ENCODE assay signal across 22 mouse cellular contexts in the genomic region with DNA sequence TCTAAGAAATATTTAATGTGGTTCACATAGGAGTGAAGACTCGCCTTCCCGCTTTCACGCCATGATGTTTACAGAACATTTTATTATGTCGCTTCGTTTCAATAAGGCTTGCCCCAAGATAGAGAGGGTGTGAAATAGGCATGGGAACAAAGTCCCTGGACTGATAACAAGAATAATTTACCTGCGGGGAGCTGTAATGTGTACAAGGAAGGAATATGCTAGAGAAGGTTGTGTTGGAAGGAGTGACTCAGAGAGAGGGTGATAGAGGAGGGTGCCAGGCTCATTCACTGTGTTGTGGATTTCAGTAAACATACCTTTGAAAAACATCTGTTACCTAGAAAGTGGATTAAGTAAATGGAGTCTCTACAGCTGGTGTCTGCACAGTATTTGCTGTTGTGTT.
"Had no signal": no experiment of that assay in that cellular context is flagged by ENCODE, and none has a peak within 500 bp of the region (broad histone marks: within the 10 kb centered on the region; RNA-seq: fewer than 3 reads in every experiment).

No protein-coding gene starts in this region.

- H3K36me3 ChIP-seq: limb, embryonic 10.5 days; limb, embryonic 13.5 days; liver, embryonic 12.5 days; liver, embryonic 15.5 days; lung, embryonic 15.5 days; midbrain, embryonic 10.5 days; midbrain, embryonic 13.5 days; neural tube, embryonic 13.5 days had no signal

- DNase-seq: kidney, adult 18-20 months; kidney, postnatal 25 days; liver; lung, adult 18-20 months; lung, postnatal 10 days; lung, postnatal 36 days; retina, postnatal 1 day; right cerebral cortex, postnatal 25 days; thymus, adult 2 months; thymus, postnatal 14 days had no signal

- H3K4me2 ChIP-seq: limb, embryonic 13.5 days; liver, embryonic 12.5 days; liver, embryonic 15.5 days; lung, embryonic 15.5 days; midbrain, embryonic 13.5 days; neural tube, embryonic 13.5 days had no signal

- H3K9ac ChIP-seq: limb, embryonic 13.5 days; liver, embryonic 12.5 days; liver, embryonic 15.5 days; lung, embryonic 15.5 days; midbrain, embryonic 13.5 days; neural tube, embryonic 13.5 days had no signal

- ATAC-seq: liver, embryonic 12.5 days; midbrain, embryonic 13.5 days; midbrain, embryonic 16.5 days had no signal

- H3K4me1 ChIP-seq: liver, embryonic 12.5 days; liver, embryonic 15.5 days; midbrain, embryonic 10.5 days; midbrain, embryonic 13.5 days; neural tube, embryonic 13.5 days had no signal

- H3K4me3 ChIP-seq: limb, embryonic 10.5 days; limb, embryonic 13.5 days; liver, embryonic 12.5 days; liver, embryonic 15.5 days; lung, embryonic 15.5 days; megakaryocyte, embryonic 14.5 days; midbrain, embryonic 10.5 days; midbrain, embryonic 13.5 days; myocyte; neural tube, embryonic 13.5 days had no signal

- H3K27ac ChIP-seq: kidney, postnatal 0 days; limb, embryonic 10.5 days; limb, embryonic 13.5 days; liver, embryonic 12.5 days; liver, embryonic 15.5 days; lung, embryonic 15.5 days; midbrain, embryonic 10.5 days; midbrain, embryonic 13.5 days; neural tube, embryonic 13.5 days had no signal

- H3K9me3 ChIP-seq: limb, embryonic 10.5 days; limb, embryonic 13.5 days; liver, embryonic 12.5 days; liver, embryonic 15.5 days; lung, embryonic 15.5 days; midbrain, embryonic 13.5 days; neural tube, embryonic 13.5 days had no signal

- H3K27me3 ChIP-seq: limb, embryonic 13.5 days; liver, embryonic 12.5 days; liver, embryonic 15.5 days; lung, embryonic 15.5 days; megakaryocyte, embryonic 14.5 days; neural tube, embryonic 13.5 days had no signal
